In genomic region chr12:109446236-109446941, GRCm38 (mm10) we compare ENCODE assay signal across 8 mouse cellular contexts. TPM values are rescaled to one million over a fixed set of nuclear protein-coding genes. Genes with fewer than 3 reads are reported as not detected.
DNase-seq lines count a peak whose midpoint lies in the region; ATAC-seq and TF ChIP-seq lines count a peak whose summit lies in the region.

No protein-coding gene starts in this region.

- H3K4me1 ChIP-seq in spleen, adult 2 months (ENCODE audit: control insufficient read depth, insufficient read depth, insufficient read length): peaks cover 12% of the 10 kb centered on the region
- peaks cover 65% of the 10 kb centered on the region for H3K4me1 ChIP-seq in liver, embryonic 12.5 days

- intact Hi-C loops in left cerebral cortex, postnatal 4 days (cut with DNase I): no loop called here

- H3K4me3 ChIP-seq in spleen, adult 2 months (ENCODE audit: extremely low read depth, insufficient read depth, insufficient read length): peak overlapping the region; percentile 16; the same call in 1 of the 2 replicates
- peak overlapping the region; percentile 9; the same call in 1 of the 2 replicates for H3K4me3 ChIP-seq in liver, embryonic 12.5 days

- 9% methylated on average over 18 of the region's 18 CpGs for WGBS in spleen, adult 2 months
- WGBS in liver, embryonic 12.5 days (ENCODE audit: insufficient replicate concordance): 8% methylated on average over 18 of the region's 18 CpGs

- H3K4me2 ChIP-seq in liver, embryonic 12.5 days: peak overlapping the region; percentile 48

- no peak for TF ChIP-seq CTCF in spleen, adult 2 months (IDR thresholded peaks at IDR 0.05; ENCODE audit: extremely low read depth, insufficient read depth, insufficient read length, insufficient replicate concordance)

- no peaks in the 10 kb centered on the region for H3K36me3 ChIP-seq in spleen, adult 2 months (ENCODE audit: control insufficient read depth, insufficient read depth, low read length)
- no peaks in the 10 kb centered on the region for H3K36me3 ChIP-seq in liver, embryonic 12.5 days

- no peak for ATAC-seq in liver, embryonic 12.5 days

- no peak for TF ChIP-seq POLR2A in spleen, adult 2 months (IDR thresholded peaks at IDR 0.05; ENCODE audit: low read depth, low read length)

- peaks cover 11% of the 10 kb centered on the region for H3K27me3 ChIP-seq in spleen, adult 2 months (ENCODE audit: control insufficient read depth, insufficient read depth, low read length)
- H3K27me3 ChIP-seq in liver, embryonic 12.5 days (replicated peaks): peaks cover 71% of the 10 kb centered on the region

- peak; percentile 62 to 69 for DNase-seq in adrenal gland, adult (ENCODE audit: inconsistent age in 2 of 2, low spot score in 1 of 2)
- DNase-seq in adrenal gland, adult 18-20 months (ENCODE audit: low spot score in 2 of 2): no peak
- DNase-seq in spleen, adult 2 months (ENCODE audit: low read depth in 1 of 2, low spot score in 2 of 2): no peak
- DNase-seq in spleen, postnatal 14 days (ENCODE audit: low spot score in 2 of 2): no peak
- DNase-seq in retina, postnatal 1 day: no peak
- no peak for DNase-seq in left cerebral cortex, postnatal 4 days
- DNase-seq in layer of hippocampus, postnatal 25 days (ENCODE audit: extremely low spot score in 1 of 2, low spot score in 1 of 2): no peak

- H3K9ac ChIP-seq in liver, embryonic 12.5 days: no peak overlapping the region

- no peak overlapping the region for H3K27ac ChIP-seq in spleen, adult 2 months (ENCODE audit: insufficient read depth, low read length)
- no peak overlapping the region for H3K27ac ChIP-seq in liver, embryonic 12.5 days

- H3K9me3 ChIP-seq in liver, embryonic 12.5 days (replicated peaks): no peaks in the 10 kb centered on the region

RNA-seq across cellular contexts. Expression of gene Dlk1, which starts 6.2 kb away (rescaled TPM):
- 100 to 1,000 TPM; 573 to 650 TPM for total RNA-seq in adrenal gland, adult 18-20 months (2021)
- polyA plus RNA-seq in spleen, adult 2 months (2012; rRNA removed): 0.29 and 0.75 TPM in 2 replicates
- 529 and 540 TPM in 2 replicates for polyA plus RNA-seq in liver, embryonic 12.5 days (2016; fragmentation: Nextera tagmentation; extraction: Ambion mirVana)
- 1 to 10 TPM; 2.6 to 4.6 TPM for total RNA-seq in left cerebral cortex, postnatal 4 days (2021)
- total RNA-seq in layer of hippocampus, postnatal 25 days (2021): 1 to 10 TPM; 3.4 to 6.7 TPM

Comparison
In these comparisons a context has a peak if more than half of its experiments do, and no peak if none do; other contexts are left out.
1. DNase-seq: peak in adrenal gland, adult (2 of 2); none in adrenal gland, adult 18-20 months (0 of 2), spleen, adult 2 months (0 of 2), spleen, postnatal 14 days (0 of 2), retina, postnatal 1 day (single experiment), left cerebral cortex, postnatal 4 days (single experiment) and layer of hippocampus, postnatal 25 days (0 of 2).
2. RNA of gene Dlk1, which starts 6.2 kb away (total RNA-seq): 573 to 650 TPM in adrenal gland, adult 18-20 months; 3.4 to 6.7 TPM in layer of hippocampus, postnatal 25 days and 2.6 to 4.6 TPM in left cerebral cortex, postnatal 4 days; every median in the first group is over 10 times any median in the second.